Mouse (Mus musculus) monocyte, adult 2 months (primary cell): ENCODE measurements around the gene Borcs5.
A peak's percentile ranks its signal among the peaks of the same experiment; 100 is the strongest.

Experiments
- DNase-seq, 2 experiments: peaks; one replicate each; pipeline ENCODE4 v3.0.0; 2022; ENCODE audit warnings: low spot score in 2 of 2, low read depth in 1 of 2

Borcs5 gene

GRCm38 (mm10) chr6:134639210-134639609 is at the start of gene Borcs5:
Borcs5 (plus strand) TSS chr6:134639510.
- no peak for DNase-seq

- DNase-seq: no peak
These were observed 47.7 kb upstream of the Borcs5 start for GRCm38 (mm10) chr6:134591614-134592013.

- peak in 1 of 2 experiments; percentile 7 for DNase-seq
These were observed 44.5 kb upstream of the Borcs5 start for GRCm38 (mm10) chr6:134594569-134595442.

- DNase-seq: no peak
These were observed 41.6 kb upstream of the Borcs5 start for GRCm38 (mm10) chr6:134597651-134598229.

- no peak for DNase-seq
These were observed 40.1 kb upstream of the Borcs5 start for GRCm38 (mm10) chr6:134599239-134599638.

- no peak for DNase-seq
These were observed 38.2 kb upstream of the Borcs5 start for GRCm38 (mm10) chr6:134601130-134601529.

- no peak for DNase-seq
These were observed 37.5 kb upstream of the Borcs5 start for GRCm38 (mm10) chr6:134601766-134602165.

GRCm38 (mm10) chr6:134602371-134603003 is 36.8 kb upstream of the Borcs5 start:
- DNase-seq: no peak

- no peak for DNase-seq
These were observed 34.1 kb upstream of the Borcs5 start for GRCm38 (mm10) chr6:134605196-134605595.

- DNase-seq: no peak
These were observed 32.8 kb upstream of the Borcs5 start for GRCm38 (mm10) chr6:134606540-134606939.

- DNase-seq: no peak
These were observed 32.2 kb upstream of the Borcs5 start for GRCm38 (mm10) chr6:134606949-134607746.

- DNase-seq: no peak
These were observed 28.9 kb upstream of the Borcs5 start for GRCm38 (mm10) chr6:134610380-134610779.

- DNase-seq: no peak
These were observed 27.4 kb upstream of the Borcs5 start for GRCm38 (mm10) chr6:134611896-134612295.

GRCm38 (mm10) chr6:134614322-134614721 is 25.0 kb upstream of the Borcs5 start:
- DNase-seq: no peak

GRCm38 (mm10) chr6:134614723-134615648 is 24.3 kb upstream of the Borcs5 start:
- DNase-seq: peak; percentile 26 to 53

- no peak for DNase-seq
These were observed 21.7 kb upstream of the Borcs5 start for GRCm38 (mm10) chr6:134617589-134617988.

- no peak for DNase-seq
These were observed 19.2 kb upstream of the Borcs5 start for GRCm38 (mm10) chr6:134620129-134620528.

GRCm38 (mm10) chr6:134620846-134621551 is 18.3 kb upstream of the Borcs5 start:
- DNase-seq: no peak

GRCm38 (mm10) chr6:134621552-134621949 is 17.8 kb upstream of the Borcs5 start:
- DNase-seq: no peak
